Mouse (Mus musculus): Measurements from ENCODE around the gene Prkce. TPM values are rescaled to one million over a fixed set of nuclear protein-coding genes. Genes with fewer than 3 reads are reported as not detected.
A peak's percentile ranks its signal among the peaks of the same experiment; 100 is the strongest.

Gene Prkce
- polyA plus RNA-seq, 1 experiment = not detected

DNA sequence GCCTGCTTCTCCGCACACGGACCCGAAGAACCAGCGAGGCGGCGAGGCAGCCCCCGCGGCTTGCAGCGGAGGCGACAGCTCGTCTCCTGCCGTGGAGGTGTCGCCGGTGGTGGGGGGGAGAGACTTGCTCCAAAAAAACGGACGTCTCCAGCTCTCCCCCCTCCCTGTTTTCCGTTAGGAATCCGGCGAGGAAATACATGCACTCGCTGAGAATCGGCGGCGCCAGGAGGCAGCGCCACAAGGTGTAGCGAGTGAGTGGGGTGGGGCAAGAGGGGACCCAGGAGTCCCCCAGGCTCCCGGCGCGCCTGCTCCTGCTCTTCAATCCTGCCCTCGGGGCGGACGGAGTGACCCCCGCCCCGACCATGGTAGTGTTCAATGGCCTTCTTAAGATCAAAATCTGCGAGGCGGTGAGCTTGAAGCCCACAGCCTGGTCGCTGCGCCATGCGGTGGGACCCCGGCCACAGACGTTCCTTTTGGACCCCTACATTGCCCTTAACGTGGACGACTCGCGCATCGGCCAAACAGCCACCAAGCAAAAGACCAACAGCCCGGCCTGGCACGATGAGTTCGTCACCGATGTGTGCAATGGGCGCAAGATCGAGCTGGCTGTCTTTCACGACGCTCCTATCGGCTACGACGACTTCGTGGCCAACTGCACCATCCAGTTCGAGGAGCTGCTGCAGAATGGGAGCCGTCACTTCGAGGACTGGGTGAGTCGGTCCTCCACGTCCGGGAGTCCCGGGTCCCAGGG is 821 bp downstream of the Prkce start:
- H3K4me1 ChIP-seq (ENCODE audit: control insufficient read depth, insufficient read depth, low read length) = peaks cover 25% of the 10 kb centered on the region
- peak overlapping the region; percentile 49 for H3K27ac ChIP-seq (ENCODE audit: insufficient read depth, low read depth, low read length)
- peak overlapping the region; percentile 65 for H3K4me3 ChIP-seq (ENCODE audit: insufficient read depth, low read depth, low read length)
- WGBS = under 1% methylated on average over 64 of the region's 64 CpGs
- TF ChIP-seq POLR2A (IDR thresholded peaks at IDR 0.05; ENCODE audit: insufficient read depth, low read depth, low read length) (no peak), CTCF (IDR thresholded peaks at IDR 0.05; ENCODE audit: insufficient read depth, low read depth, low read length) (no peak)

DNA sequence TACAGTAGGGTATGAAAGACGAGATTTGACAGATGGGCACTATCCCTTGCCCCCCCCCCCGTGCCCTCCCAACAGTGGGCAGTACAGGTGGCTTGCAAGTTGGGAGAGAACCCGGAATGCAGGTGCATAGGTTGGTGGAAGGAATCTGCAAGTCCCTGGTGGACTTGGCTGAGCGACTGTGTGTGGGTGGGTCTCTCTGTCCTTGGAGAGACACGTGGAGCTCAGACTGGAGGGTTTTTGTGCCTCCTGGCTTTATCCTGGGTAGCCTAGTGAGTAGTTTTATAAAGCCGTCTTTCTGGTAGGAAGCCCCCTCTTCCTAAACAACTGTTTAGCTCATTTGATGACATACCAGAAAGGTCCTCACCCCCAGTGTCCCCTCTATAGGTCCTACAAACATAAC is 1.5 kb downstream of the Prkce start:
- no peak for TF ChIP-seq POLR2A (IDR thresholded peaks at IDR 0.05; ENCODE audit: insufficient read depth, low read depth, low read length)
- TF ChIP-seq CTCF (IDR thresholded peaks at IDR 0.05; ENCODE audit: insufficient read depth, low read depth, low read length) = no peak
- H3K4me3 ChIP-seq (ENCODE audit: insufficient read depth, low read depth, low read length) = peak overlapping the region; percentile 65
- peaks cover 26% of the 10 kb centered on the region for H3K4me1 ChIP-seq (ENCODE audit: control insufficient read depth, insufficient read depth, low read length)
- 10% methylated on average over 6 of the region's 6 CpGs for WGBS
- peak overlapping the region; percentile 49; the same call in 1 of the 2 replicates for H3K27ac ChIP-seq (ENCODE audit: insufficient read depth, low read depth, low read length)

DNA sequence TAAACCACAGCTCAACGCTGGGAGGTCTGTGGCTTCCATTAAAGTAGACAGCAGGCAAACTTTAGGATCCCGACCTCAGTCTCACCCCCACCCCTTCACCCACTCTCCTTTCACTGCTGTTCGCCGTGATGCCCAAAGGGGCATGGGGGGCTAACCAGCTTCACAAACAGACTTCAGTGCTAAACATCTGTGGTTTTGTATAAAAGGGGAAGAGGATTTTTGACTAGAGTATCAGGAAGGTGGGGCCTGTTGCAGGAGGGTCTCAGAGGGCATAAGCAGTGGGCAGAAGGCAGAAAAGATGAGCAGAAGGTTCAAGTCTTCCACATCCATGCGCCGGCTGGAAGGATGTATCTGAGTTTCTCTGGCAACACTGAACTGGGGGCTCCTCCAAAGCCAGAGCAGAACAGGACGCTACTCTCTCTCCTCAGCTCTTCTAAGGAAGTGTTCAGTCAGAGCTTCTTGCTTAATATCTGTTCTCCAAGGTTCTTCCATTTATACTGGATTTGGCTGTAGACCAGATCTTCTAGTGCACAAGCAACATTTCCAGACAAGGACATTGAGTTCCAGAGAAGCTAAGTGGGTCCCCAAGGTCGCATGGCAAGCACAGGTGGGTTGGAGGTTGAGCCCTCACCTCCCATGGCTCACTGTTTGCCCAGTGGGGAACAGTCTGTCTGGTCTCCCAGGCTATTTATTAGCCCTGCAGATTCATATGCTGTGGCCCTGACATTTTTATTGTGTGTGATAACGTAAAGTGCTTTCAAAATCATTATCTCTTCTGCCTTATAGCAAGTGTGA is 2.8 kb downstream of the Prkce start:
- H3K27ac ChIP-seq (ENCODE audit: insufficient read depth, low read depth, low read length) = no peak overlapping the region
- peak overlapping the region; percentile 36 for H3K4me3 ChIP-seq (ENCODE audit: insufficient read depth, low read depth, low read length)
- peaks cover 28% of the 10 kb centered on the region for H3K4me1 ChIP-seq (ENCODE audit: control insufficient read depth, insufficient read depth, low read length)
- WGBS = 33% methylated on average over 9 of the region's 9 CpGs
- no peak for TF ChIP-seq CTCF (IDR thresholded peaks at IDR 0.05; ENCODE audit: insufficient read depth, low read depth, low read length)
- TF ChIP-seq POLR2A (IDR thresholded peaks at IDR 0.05; ENCODE audit: insufficient read depth, low read depth, low read length) = no peak

DNA sequence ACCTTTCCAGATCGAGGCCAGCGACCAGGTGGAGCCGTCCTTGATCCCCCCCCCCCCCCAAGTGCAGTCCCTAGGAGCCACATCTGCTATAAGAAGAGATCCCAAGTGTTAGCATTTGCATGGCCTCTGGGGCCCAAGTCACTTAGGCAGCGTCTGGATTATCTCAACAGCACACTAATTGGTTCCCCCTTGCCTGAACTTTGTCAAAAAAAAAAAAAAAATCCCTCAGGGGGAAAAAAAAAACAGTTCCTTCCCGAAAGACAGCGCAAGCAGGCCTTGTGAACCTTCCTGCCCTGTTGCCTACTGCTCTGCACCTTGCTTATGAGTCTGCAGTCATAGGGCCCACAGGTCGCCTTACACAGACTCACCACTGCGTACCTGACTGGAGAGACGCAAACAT is 7.9 kb downstream of the Prkce start:
- Histone ChIP-seq H3K4me3 (ENCODE audit: insufficient read depth, low read depth, low read length) (no peak overlapping the region), H3K27ac (ENCODE audit: insufficient read depth, low read depth, low read length) (no peak overlapping the region), H3K4me1 (ENCODE audit: control insufficient read depth, insufficient read depth, low read length) (peaks cover 32% of the 10 kb centered on the region)
- TF ChIP-seq POLR2A (IDR thresholded peaks at IDR 0.05; ENCODE audit: insufficient read depth, low read depth, low read length) (no peak), CTCF (IDR thresholded peaks at IDR 0.05; ENCODE audit: insufficient read depth, low read depth, low read length) (no peak)
- WGBS = 75% methylated on average over 9 of the region's 9 CpGs

DNA sequence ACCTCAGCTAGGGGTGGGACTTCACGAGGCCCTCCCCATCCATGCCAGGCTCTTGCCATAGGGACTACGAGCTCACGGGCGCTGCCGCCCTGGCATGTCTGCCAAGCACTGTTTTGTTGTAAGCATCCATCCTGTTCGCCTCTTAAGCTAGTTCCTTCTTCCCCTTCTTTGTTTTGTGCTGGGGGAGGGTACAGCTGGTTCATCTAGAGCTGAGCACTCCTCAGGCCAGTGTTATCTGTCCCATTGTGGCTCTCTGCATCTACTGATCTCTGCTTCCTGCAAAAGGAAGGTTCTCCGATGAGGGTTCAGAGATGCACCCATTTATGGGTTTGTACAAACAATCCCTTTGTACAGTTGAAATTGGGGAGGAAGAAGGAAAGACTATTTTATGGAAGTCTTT is 9.1 kb downstream of the Prkce start:
- 73% methylated on average over 7 of the region's 7 CpGs for WGBS
- peaks cover 32% of the 10 kb centered on the region for H3K4me1 ChIP-seq (ENCODE audit: control insufficient read depth, insufficient read depth, low read length)
- H3K4me3 ChIP-seq (ENCODE audit: insufficient read depth, low read depth, low read length) = no peak overlapping the region
- TF ChIP-seq POLR2A (IDR thresholded peaks at IDR 0.05; ENCODE audit: insufficient read depth, low read depth, low read length) (no peak), CTCF (IDR thresholded peaks at IDR 0.05; ENCODE audit: insufficient read depth, low read depth, low read length) (no peak)
- H3K27ac ChIP-seq (ENCODE audit: insufficient read depth, low read depth, low read length) = no peak overlapping the region

DNA sequence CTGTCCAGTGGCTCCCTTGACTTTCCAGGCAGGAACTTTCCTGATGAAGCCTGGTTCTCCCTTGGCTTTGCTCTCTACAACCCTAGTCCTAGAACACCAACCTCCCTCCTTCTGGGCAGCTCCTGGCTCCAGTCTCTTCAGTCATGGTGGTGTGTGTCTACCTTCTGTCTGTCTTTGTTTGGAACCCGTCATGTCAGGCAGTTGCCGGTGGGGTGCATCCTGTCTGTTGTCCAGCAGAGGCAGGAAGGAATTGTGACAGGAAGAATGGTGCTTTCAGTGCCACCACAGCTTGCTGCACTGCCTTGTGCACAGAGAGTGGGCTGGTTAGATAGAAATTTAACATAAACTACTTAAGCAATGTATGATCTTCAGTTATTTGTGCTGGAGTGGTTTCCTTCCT is 16.2 kb downstream of the Prkce start:
- Histone ChIP-seq H3K27ac (ENCODE audit: insufficient read depth, low read depth, low read length) (no peak overlapping the region), H3K4me3 (ENCODE audit: insufficient read depth, low read depth, low read length) (no peak overlapping the region), H3K4me1 (ENCODE audit: control insufficient read depth, insufficient read depth, low read length) (peaks cover 21% of the 10 kb centered on the region)
- WGBS = 41% methylated on average over 2 of the region's 2 CpGs
- TF ChIP-seq POLR2A (IDR thresholded peaks at IDR 0.05; ENCODE audit: insufficient read depth, low read depth, low read length) = no peak
- TF ChIP-seq CTCF (IDR thresholded peaks at IDR 0.05; ENCODE audit: insufficient read depth, low read depth, low read length) = no peak

DNA sequence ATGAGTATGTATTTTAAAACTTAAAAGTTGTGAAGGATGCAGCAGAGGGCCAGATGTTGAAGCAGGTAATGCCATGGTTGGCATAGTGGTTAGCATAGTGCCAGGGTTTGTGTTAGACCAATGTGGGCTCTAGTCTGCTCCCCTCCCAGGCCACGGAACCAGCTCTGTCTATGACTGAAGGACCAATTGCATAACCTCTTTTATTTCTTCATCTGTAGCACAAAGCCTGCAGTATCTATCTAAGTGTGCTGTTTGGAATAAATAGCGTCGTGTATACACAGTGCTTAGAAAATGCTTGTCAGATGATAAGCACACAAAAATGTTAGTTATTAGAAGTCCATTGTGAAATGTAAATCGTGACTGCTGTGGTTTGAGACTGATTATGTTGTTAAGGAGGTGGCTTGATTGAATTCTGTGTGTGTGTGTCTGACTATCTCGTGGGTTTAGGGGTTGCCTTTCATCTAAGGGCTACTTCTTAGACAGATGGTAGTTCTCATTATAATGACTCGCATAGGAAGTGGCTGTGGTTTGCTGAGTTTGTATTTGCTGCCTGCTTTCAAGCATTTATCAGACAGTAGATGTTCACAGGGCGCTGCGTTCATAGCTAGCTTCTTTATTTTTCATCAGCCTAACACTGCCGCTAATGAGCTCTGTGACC is 17.1 kb downstream of the Prkce start:
- Histone ChIP-seq H3K4me1 (ENCODE audit: control insufficient read depth, insufficient read depth, low read length) (peaks cover 21% of the 10 kb centered on the region), H3K27ac (ENCODE audit: insufficient read depth, low read depth, low read length) (no peak overlapping the region; the same call in 1 of the 2 replicates), H3K4me3 (ENCODE audit: insufficient read depth, low read depth, low read length) (no peak overlapping the region)
- TF ChIP-seq CTCF (IDR thresholded peaks at IDR 0.05; ENCODE audit: insufficient read depth, low read depth, low read length) = no peak
- 41% methylated on average over 9 of the region's 9 CpGs for WGBS

DNA sequence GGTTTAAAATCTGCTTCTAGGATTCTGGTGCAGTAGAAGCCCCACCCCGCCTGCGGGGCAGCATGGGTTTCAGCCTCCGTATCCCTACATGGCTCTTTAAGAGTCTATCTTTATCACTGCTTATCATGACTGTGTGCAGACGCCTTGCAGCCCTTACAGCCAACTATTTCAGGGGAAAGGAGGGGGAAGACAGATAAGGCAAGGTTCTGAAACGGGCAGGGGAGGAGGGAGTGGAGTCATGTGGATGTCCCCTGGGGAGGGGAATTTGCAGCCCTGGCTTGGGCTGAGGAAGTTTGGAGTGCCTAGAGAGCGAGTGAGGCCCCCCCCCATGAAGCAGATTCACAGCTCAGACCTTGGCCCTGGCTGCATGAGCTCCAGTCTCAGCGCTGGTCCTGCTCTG is 18.0 kb downstream of the Prkce start:
- 28% methylated on average over 7 of the region's 7 CpGs for WGBS
- Histone ChIP-seq H3K4me1 (ENCODE audit: control insufficient read depth, insufficient read depth, low read length) (peaks cover 21% of the 10 kb centered on the region), H3K4me3 (ENCODE audit: insufficient read depth, low read depth, low read length) (no peak overlapping the region), H3K27ac (ENCODE audit: insufficient read depth, low read depth, low read length) (no peak overlapping the region)
- TF ChIP-seq POLR2A (IDR thresholded peaks at IDR 0.05; ENCODE audit: insufficient read depth, low read depth, low read length) = no peak
- TF ChIP-seq CTCF (IDR thresholded peaks at IDR 0.05; ENCODE audit: insufficient read depth, low read depth, low read length) = no peak

DNA sequence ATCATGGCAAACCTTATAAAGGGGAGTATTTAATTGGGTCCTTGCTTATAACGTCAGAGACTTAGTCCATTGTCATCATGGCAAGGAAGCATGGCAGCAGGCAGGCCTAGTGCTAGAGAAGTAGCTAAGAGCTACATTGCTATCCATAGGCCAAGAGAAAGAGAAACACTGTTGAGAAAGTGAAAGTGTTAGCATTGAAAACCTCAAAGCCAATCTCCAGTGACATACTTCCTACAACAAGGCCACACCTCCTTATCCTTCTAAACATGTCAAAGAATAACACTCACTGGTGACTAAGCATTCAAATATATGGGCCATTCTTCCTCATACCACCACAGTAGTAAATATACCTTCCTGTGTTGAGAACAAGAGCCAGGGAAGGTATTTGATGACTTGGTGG is 20.2 kb downstream of the Prkce start:
- WGBS = 61% methylated on average over 1 of the region's 1 CpGs
- Histone ChIP-seq H3K4me3 (ENCODE audit: insufficient read depth, low read depth, low read length) (no peak overlapping the region), H3K27ac (ENCODE audit: insufficient read depth, low read depth, low read length) (no peak overlapping the region), H3K4me1 (ENCODE audit: control insufficient read depth, insufficient read depth, low read length) (peaks cover 15% of the 10 kb centered on the region)
- no peak for TF ChIP-seq CTCF (IDR thresholded peaks at IDR 0.05; ENCODE audit: insufficient read depth, low read depth, low read length)
